Mouse (Mus musculus) kidney, adult 2 months (tissue): ENCODE results near the gene Bcl9l. TPM values are rescaled to one million over a fixed set of nuclear protein-coding genes. Genes with fewer than 3 reads are reported as not detected.

Experiments
- DNase-seq: peaks from one replicate; pipeline ENCODE4 v3.0.0; 2021
- H3K27ac ChIP-seq: fragments of 200-500 bp; 2 replicates; pipeline ENCODE4 v1.5.1; 2012; ENCODE audit warnings: low read depth, low read length, control low read depth, inconsistent platforms; ENCODE audit not compliant: insufficient read depth
- H3K27me3 ChIP-seq: fragments of 200-500 bp; replicated peaks from 2 replicates; pipeline ENCODE4 v1.6.1; 2012; ENCODE audit warnings: mild to moderate bottlenecking, moderate library complexity, low read length, inconsistent platforms; ENCODE audit not compliant: control insufficient read depth, insufficient read depth
- H3K36me3 ChIP-seq: fragments of 200-500 bp; 2 replicates; pipeline ENCODE4 v1.6.1; 2012; ENCODE audit warnings: mild to moderate bottlenecking, moderate library complexity, low read length, inconsistent platforms; ENCODE audit not compliant: control insufficient read depth, insufficient read depth
- H3K4me1 ChIP-seq: fragments of 200-500 bp; 2 replicates; pipeline ENCODE4 v1.6.1; 2011; ENCODE audit warnings: low read length; ENCODE audit not compliant: control insufficient read depth, insufficient read depth
- H3K4me3 ChIP-seq: fragments of 200-500 bp; 2 replicates; pipeline ENCODE4 v1.5.1; 2011; ENCODE audit warnings: mild to moderate bottlenecking, low read depth, low read length, control low read depth; ENCODE audit not compliant: insufficient read depth
- CTCF ChIP-seq: fragments of 200-500 bp; conservative IDR thresholded peaks from 2 replicates; pipeline ENCODE4 v1.5.1; 2011; ENCODE audit warnings: low read depth, mild to moderate bottlenecking, control low read depth, low read length, moderate library complexity, mixed read lengths; ENCODE audit not compliant: insufficient read depth, insufficient read length
- POLR2A ChIP-seq: fragments of 200-500 bp; IDR thresholded peaks from one replicate; pipeline ENCODE4 v1.6.1; 2011; ENCODE audit warnings: low read depth, low read length, control low read depth
- WGBS: fragments of 180-500 bp; shearing (Covaris S2); methylation state at CpG from one replicate; pipeline ENCODE4 v1.1.7; 2018; 5-methylcytosine and 5-hydroxymethylcytosine counted together
- polyA plus RNA-seq: library from polyadenylated mRNA; depleted of rRNA; stranded (reverse); fragments of >200 nt; gene quantifications from 2 replicates; pipeline ENCODE4 v1.2.3, GENCODE M21; 2012

The Bcl9l gene
- polyA plus RNA-seq, 1 experiment = 23.1 TPM

DNA sequence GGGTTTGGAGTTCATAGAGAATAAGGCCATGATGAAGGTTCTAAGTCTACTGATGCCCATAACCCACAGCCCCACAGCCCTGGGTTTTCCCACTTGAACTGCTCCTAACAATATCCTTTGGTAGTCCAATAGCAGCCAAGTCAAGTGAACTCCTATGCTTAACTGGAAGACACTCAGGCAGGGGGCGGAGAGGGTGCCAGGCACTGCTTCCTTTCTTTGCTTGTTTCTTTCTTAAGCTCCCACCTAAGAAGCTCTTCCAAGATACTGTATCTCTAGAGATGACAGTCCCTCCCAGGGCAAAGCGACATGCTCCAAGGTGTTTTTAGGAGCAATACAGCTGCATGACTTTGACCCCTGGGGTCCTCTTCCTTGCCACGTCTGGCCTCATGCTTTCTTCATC lies 42.4 kb downstream of the Bcl9l start:
- Histone ChIP-seq H3K36me3 (no peaks in the 10 kb centered on the region), H3K4me1 (no peaks in the 10 kb centered on the region), H3K27ac (no peak overlapping the region), H3K27me3 (no peaks in the 10 kb centered on the region), H3K4me3 (no peak overlapping the region)
- no peak for TF ChIP-seq CTCF
- TF ChIP-seq POLR2A = no peak
- WGBS = 95% methylated on average over 3 of the region's 3 CpGs
- DNase-seq = no peak

GRCm38 (mm10) chr9:44525589-44525988 lies 43.0 kb downstream of the Bcl9l start:
- TF ChIP-seq POLR2A (no peak), CTCF (no peak)
- no peak for DNase-seq
- WGBS = 92% methylated on average over 8 of the region's 8 CpGs
- Histone ChIP-seq H3K36me3 (no peaks in the 10 kb centered on the region), H3K4me1 (no peaks in the 10 kb centered on the region), H3K27me3 (no peaks in the 10 kb centered on the region), H3K4me3 (no peak overlapping the region), H3K27ac (no peak overlapping the region)

DNA sequence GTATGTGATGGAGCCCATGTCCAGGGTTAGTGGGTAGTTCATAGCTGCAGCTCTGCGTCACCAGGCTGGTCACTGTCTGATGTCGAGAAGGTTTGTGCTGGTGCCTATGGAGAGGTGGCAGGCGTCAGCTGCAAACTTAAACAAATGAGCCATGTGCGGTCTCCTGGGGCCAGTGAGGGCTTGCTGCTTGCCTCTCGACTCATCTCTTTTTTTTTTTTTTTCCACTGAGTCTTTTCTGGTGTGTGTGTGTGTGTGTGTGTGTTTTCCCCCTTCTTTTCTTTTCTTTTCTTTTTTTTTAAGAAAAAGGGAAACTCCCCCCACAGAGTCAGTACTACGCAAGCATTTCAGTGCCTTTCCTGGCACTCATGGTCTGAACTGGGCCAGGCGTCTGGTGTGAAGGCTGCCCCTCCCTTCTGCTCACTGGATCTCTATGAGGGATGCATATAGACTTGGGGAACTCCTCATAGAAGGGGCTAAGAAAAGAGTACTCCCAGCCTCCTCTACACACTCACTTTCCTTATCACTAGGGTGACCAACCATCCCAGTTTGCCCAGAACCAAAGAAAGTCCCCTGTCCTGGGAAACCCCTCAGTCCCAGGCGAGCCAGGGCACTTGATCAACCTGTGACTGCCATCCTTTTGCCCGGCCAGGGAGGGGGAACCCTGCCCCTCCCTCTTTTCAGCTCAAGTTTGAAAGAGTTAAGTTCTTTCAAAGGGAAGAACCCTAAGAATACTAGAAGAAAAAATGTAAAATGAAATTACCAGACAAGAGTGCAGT lies 43.9 kb downstream of the Bcl9l start:
- 78% methylated on average over 9 of the region's 9 CpGs for WGBS
- no peak overlapping the region for H3K27ac ChIP-seq
- H3K36me3 ChIP-seq = no peaks in the 10 kb centered on the region
- DNase-seq = no peak
- H3K4me1 ChIP-seq = no peaks in the 10 kb centered on the region
- no peaks in the 10 kb centered on the region for H3K27me3 ChIP-seq
- TF ChIP-seq POLR2A (no peak), CTCF (no peak)
- H3K4me3 ChIP-seq = no peak overlapping the region

GRCm38 (mm10) chr9:44528340-44528739 lies 45.7 kb downstream of the Bcl9l start:
- no peaks in the 10 kb centered on the region for H3K36me3 ChIP-seq
- no peak for TF ChIP-seq POLR2A
- no peak for TF ChIP-seq CTCF
- WGBS = 43% methylated on average over 8 of the region's 8 CpGs
- H3K4me1 ChIP-seq = no peaks in the 10 kb centered on the region
- H3K4me3 ChIP-seq = no peak overlapping the region
- peak; percentile 39 for DNase-seq
- no peaks in the 10 kb centered on the region for H3K27me3 ChIP-seq
- no peak overlapping the region for H3K27ac ChIP-seq

DNA sequence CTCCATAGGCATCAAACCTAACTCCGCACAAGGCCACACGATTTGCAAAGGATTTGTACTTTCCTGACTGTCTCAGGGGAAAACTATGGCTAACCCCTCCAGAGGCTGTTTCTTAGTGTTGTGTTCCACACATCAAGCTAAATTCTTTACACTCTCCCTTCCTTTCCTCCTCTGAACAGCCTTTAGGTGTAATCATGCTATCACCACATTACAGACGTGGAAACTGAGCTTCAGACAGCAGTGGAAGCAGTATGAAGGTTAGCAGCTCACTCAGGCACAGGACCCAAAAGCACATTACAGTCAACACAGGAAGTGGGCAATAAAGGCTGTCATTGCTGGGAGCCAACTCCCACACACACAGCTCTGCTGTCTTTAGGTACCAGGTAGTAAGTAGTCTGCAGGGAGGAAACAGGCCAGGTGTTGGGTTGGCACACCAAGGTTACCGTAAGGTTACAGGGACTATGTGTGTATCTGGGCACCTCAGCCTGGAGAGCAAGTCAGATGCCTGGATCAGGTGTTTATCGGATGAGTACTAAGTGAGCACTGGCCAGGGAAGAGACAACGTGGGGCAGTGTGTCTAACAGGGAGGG lies 50.5 kb downstream of the Bcl9l start:
- no peak for DNase-seq
- no peak for TF ChIP-seq POLR2A
- H3K27ac ChIP-seq = no peak overlapping the region
- H3K36me3 ChIP-seq = no peaks in the 10 kb centered on the region
- whole genome bisulfite sequencing = 84% methylated on average over 6 of the region's 6 CpGs
- H3K27me3 ChIP-seq = no peaks in the 10 kb centered on the region
- no peaks in the 10 kb centered on the region for H3K4me1 ChIP-seq
- no peak overlapping the region for H3K4me3 ChIP-seq

DNA sequence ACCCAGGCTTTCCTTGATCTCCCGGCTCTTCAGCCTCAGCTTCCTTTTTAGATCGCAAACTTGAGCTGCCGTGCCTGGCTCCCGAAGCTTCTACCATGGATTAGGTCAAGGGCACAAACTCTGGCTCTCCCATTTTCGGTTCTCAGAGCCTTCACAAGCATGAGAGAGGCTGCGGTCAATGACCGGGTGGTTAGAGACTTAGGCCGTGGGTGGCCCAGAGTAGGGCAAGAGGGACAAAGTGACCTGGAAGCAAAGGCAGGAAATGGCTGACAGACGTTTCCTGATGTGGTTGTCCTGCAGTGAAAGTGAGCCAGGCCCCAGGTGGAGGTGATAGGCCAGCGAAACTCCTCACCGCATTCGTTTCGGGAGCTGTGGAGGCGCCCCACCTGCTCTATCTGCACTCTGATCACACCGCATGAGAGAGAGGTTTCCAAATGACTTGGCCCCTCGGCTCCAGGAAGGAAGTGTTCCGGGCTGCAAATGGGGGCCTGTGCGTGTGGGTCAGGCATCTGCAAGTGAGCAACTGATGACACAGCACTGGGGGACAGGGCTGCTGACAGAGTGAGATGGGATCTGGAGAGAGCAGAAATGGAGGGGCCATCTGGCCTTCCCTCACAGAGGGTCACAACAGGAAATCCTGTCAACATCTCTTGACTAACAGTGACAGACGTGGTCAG lies 55.1 kb downstream of the Bcl9l start:
- no peaks in the 10 kb centered on the region for H3K27me3 ChIP-seq
- DNase-seq = no peak
- no peak for TF ChIP-seq POLR2A
- no peak for TF ChIP-seq CTCF
- 52% methylated on average over 19 of the region's 19 CpGs for WGBS
- H3K36me3 ChIP-seq = no peaks in the 10 kb centered on the region
- H3K4me1 ChIP-seq = no peaks in the 10 kb centered on the region
- H3K4me3 ChIP-seq = no peak overlapping the region
- no peak overlapping the region for H3K27ac ChIP-seq

- Histone ChIP-seq H3K4me3 (no peak overlapping the region), H3K4me1 (no peaks in the 10 kb centered on the region), H3K27me3 (no peaks in the 10 kb centered on the region), H3K36me3 (no peaks in the 10 kb centered on the region), H3K27ac (no peak overlapping the region)
- no peak for TF ChIP-seq CTCF
- no peak for TF ChIP-seq POLR2A
- peak; percentile 45 for DNase-seq
- 53% methylated on average over 2 of the region's 2 CpGs for WGBS
Measured at GRCm38 (mm10) chr9:44539816-44540421, 57.3 kb downstream of the Bcl9l start.
